Mouse (Mus musculus) thymus, postnatal 36 days (tissue): ENCODE data around the gene Hebp2.

Experiments used
- DNase-seq, 2 experiments: peaks; one replicate each; pipeline ENCODE4 v3.0.0; 2022; ENCODE audit warnings: mixed read lengths in 2 of 2

Gene Hebp2

DNA sequence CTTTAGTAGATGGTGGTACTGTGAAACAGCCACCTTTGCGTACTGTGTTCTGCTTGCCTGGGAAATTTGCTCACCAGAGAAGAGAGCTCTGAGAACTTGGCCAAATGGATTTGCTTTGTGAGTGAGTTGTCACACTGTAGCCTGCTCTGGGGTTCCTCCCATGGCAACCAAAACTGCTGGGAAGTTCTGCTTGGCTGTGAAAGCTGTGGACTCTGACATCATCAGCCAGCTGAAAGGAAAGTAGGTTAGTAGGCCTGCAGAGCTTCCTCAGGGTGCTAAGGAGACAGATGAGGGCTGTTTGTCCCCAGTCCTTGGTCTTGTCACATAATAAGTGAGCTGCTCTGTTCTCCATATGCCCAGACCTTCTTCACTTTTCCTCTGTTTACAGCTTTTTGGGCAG, 37.3 kb downstream of the Hebp2 start:
- DNase-seq: peak; percentile 62 to 79

DNA sequence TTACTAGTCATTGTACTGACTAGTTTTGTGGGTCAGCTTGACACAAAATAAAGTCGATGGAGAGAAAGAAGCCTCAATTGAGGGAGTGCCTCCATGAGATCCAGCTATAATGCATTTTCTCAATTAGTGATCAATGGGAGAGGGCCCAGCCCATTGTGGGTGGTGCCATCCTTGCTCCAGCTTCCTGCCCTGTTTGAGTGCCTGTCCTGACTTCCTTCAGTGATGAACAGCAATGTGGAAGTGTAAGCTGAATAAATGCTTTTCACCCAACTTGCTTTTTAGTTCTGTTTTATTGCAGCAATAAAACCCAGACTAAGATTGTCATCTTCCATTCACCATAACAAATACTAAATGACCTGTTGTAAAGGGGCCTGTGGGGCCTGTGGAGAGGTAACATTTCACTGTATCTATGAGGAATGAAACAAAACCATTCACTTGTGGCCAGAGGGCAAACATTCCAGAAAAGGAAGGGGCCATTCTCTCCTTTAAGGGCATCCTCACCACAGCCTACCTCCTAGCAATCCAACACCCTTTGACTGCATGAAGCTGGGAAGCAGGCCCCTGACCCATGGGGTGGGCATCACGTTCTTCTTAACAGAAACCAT, 37.9 kb downstream of the Hebp2 start:
- no peak for DNase-seq

DNA sequence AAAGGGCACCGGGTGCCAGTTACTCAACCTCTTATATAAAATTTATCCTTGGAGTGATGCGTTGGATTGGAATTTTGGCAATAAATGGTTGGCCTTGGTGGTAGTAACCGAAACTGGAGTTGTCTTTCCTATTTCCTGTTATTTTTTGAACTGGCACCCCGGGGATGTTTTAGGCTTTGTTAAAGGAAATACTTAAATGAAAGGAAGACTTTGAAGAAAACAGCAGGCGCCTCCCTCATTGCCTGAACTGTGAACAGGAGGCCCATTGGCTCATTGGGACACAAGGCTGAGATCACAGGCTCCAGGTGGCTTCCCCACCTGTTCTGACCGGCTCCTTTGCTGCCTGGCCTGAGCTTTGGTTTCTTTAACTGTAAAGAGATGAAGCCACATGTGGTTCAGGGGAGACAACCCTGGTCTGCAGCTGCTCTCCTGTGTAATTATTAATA, 39.4 kb downstream of the Hebp2 start:
- DNase-seq: peak; percentile 57 to 74

DNA sequence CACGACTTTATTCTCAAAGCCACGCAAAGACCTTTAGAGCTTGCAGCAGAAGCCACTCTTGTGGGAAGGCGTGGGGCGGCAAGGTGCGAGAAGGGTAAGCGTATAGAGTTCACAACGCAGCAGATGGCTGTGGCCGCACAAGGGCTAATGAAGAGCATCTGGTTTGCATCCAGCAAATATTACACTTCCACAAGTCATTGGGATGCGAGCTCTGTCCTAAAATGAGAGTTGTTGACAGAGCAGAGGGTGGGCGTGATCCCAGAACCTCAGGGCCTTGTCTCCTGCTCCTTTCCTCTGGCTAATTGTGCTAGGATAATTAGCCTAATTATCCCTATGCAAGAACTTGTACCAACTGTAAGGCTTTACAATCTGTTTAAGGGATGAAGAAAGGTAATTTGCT, 40.2 kb downstream of the Hebp2 start:
- no peak for DNase-seq

DNA sequence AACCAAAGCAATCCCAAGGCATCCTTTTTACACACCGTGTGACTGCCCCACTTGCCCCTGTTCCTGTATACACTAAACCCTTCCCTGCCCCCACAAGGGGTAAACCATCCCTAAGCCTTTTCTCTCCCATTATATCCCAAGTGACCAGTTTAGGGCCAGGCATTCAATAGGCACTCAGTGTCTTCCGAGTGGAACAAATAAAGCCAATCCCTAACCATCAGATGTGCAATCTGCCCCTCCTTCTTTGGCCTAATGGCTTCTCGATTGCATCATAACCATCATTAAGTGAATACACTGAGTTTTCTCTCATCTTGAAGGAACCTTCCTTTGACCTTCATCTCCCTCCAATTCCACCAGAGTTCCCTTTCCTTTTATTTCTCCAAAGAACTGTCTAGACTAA, 43.9 kb downstream of the Hebp2 start:
- DNase-seq: no peak

- DNase-seq: no peak
Observed at GRCm38 (mm10) chr10:18497066-18497465, 48.8 kb downstream of the Hebp2 start.

GRCm38 (mm10) chr10:18494249-18494648, 51.6 kb downstream of the Hebp2 start:
- no peak for DNase-seq

DNA sequence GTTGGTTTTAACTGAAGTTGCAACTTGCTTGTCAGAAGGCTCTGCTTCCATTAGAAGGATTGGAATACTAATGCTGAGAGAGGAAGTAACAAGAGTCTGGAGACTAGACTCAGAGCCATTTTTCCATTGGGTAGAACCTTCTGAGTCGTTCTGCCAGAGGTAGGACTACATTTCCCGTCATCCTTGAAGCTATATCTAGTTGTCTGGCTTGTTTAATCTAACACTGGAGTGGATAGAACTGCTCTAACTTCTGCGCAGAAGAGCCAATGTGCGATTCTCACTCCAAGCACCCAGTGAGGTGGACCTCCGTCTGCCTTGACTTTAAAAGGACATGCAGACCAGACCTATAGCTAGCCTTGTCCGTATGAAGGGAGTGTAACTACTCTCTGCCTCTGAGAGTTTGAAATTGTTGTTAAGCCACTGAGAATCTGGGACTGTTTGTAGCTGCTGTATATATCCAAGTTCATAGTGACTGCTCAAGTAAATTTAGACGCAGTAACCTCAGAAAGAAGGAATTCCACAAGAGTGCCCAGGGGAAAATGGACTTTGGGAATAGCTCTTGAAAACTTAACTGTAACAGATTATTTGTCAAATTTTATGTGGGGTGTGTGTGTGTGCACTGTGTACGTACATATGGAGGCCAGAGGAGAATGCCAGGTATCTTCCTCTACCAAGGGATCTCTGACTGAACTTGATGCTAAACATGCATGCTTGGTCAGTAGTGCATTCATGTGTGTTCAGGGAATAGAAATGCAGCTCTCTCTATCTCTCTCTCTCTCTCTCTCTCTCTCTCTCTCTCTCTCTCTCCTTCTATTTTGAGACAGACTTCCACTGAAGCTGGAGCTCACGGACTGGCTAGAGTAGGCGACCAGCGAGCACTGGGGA, 52.6 kb downstream of the Hebp2 start:
- no peak for DNase-seq

- no peak for DNase-seq
Observed at GRCm38 (mm10) chr10:18491952-18492351, 53.9 kb downstream of the Hebp2 start.

DNA sequence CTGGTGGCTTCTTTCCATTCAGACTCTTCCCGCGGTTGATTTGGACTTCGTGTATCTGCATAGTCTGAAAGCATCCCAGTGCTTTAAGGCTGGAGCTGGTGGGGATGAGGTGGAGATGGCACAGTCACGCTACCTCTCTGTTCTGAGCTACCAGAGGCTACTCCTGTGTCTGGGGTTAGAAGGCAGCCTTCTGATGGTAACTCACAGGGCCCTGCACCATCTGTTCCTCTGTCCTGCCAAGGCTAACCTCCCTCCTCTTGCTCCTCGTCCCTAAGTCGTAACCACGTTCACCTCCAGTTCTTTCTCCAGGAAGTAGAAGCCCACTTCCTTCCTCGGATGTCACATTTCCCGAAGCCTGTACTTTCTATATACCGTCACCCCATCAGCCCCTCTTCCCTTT, 55.9 kb downstream of the Hebp2 start:
- DNase-seq: no peak
